Mouse (Mus musculus): Measurements from ENCODE around the gene Ncf2.

DNA sequence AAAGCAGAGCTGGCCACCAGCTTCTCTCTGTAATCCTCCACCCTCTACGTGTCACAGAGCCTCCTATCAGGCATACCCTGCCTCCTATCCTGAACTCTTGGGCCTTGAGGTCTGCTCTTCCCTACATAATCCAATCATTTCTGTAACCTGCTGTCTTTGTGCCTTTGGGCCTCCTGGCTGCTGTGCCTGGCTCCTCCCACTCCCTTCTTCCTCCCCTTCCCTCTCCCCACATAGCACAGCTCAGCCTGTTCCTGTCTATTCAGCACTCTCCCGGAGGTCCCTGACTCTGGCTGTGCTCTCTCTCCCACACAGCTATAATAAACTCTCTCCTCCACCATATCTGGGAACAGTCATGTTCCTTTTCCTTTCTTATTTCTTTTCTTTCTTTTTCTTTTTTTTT lies at the start of gene Ncf2:
- TF ChIP-seq MAFK (IDR thresholded peaks at IDR 0.05; ENCODE audit: insufficient read depth, low read depth, low read length) (peak; percentile 60; the same call in 1 of the 2 replicates), HCFC1 (IDR thresholded peaks at IDR 0.05; ENCODE audit: borderline replicate concordance, insufficient read depth, low read length) (no peak)

Data from ES-E14 (cell line).